Mouse (Mus musculus) frontal cortex, postnatal 25 days (tissue): ENCODE measurements around the gene Ebf3.

Experiments used
- DNase-seq, 2 experiments: peaks; one replicate each; pipeline ENCODE4 v3.0.0; 2022; ENCODE audit warnings: low spot score in 2 of 2

The Ebf3 gene

GRCm38 (mm10) chr7:137289290-137289957 lies 24.8 kb downstream of the Ebf3 start:
- DNase-seq: no peak

- DNase-seq: no peak
Observed at GRCm38 (mm10) chr7:137278171-137278570, 36.1 kb downstream of the Ebf3 start.

- no peak for DNase-seq
Observed at GRCm38 (mm10) chr7:137277713-137278112, 36.5 kb downstream of the Ebf3 start.

- DNase-seq: no peak
Observed at GRCm38 (mm10) chr7:137272252-137272651, 42.0 kb downstream of the Ebf3 start.

GRCm38 (mm10) chr7:137268452-137269155 lies 45.6 kb downstream of the Ebf3 start:
- no peak for DNase-seq

GRCm38 (mm10) chr7:137267441-137267840 lies 46.8 kb downstream of the Ebf3 start:
- DNase-seq: no peak

- no peak for DNase-seq
Observed at GRCm38 (mm10) chr7:137266575-137266974, 47.7 kb downstream of the Ebf3 start.

GRCm38 (mm10) chr7:137262330-137262729 lies 51.9 kb downstream of the Ebf3 start:
- DNase-seq: no peak

GRCm38 (mm10) chr7:137246213-137246872 lies 67.9 kb downstream of the Ebf3 start:
- peak; percentile 13 to 22 for DNase-seq

GRCm38 (mm10) chr7:137244839-137245238 lies 69.4 kb downstream of the Ebf3 start:
- no peak for DNase-seq

GRCm38 (mm10) chr7:137240481-137240880 lies 73.8 kb downstream of the Ebf3 start:
- no peak for DNase-seq

GRCm38 (mm10) chr7:137239542-137240133 lies 74.6 kb downstream of the Ebf3 start:
- no peak for DNase-seq

GRCm38 (mm10) chr7:137237419-137237818 lies 76.8 kb downstream of the Ebf3 start:
- DNase-seq: no peak

GRCm38 (mm10) chr7:137223823-137224222 lies 90.4 kb downstream of the Ebf3 start:
- no peak for DNase-seq

GRCm38 (mm10) chr7:137222831-137223505 lies 91.3 kb downstream of the Ebf3 start:
- no peak for DNase-seq

GRCm38 (mm10) chr7:137221599-137221998 lies 92.6 kb downstream of the Ebf3 start:
- DNase-seq: no peak

- DNase-seq: no peak
Observed at GRCm38 (mm10) chr7:137220436-137220835, 93.8 kb downstream of the Ebf3 start.

- no peak for DNase-seq
Observed at GRCm38 (mm10) chr7:137218706-137219105, 95.5 kb downstream of the Ebf3 start.

- DNase-seq: no peak
Observed at GRCm38 (mm10) chr7:137213444-137213843, 100.8 kb downstream of the Ebf3 start.

- no peak for DNase-seq
Observed at GRCm38 (mm10) chr7:137211332-137211731, 102.9 kb downstream of the Ebf3 start.

- no peak for DNase-seq
Observed at GRCm38 (mm10) chr7:137209688-137210345, 104.4 kb downstream of the Ebf3 start.
